Mouse (Mus musculus): ENCODE measurements at regions not wholly inside any gene's neighbourhood (a gene's known extent, or its start where the extent isn't known, plus 50 kb on each side); places are given as distances from the start of the nearest gene placed in this dataset.
A peak's percentile ranks its signal among the peaks of the same experiment; 100 is the strongest.

- DNase-seq (ENCODE audit: low read depth, low spot score) = no peak
These were observed 146.8 kb downstream of the Ktn1 start for GRCm38 (mm10) chr14:47795062-47795461.

DNA sequence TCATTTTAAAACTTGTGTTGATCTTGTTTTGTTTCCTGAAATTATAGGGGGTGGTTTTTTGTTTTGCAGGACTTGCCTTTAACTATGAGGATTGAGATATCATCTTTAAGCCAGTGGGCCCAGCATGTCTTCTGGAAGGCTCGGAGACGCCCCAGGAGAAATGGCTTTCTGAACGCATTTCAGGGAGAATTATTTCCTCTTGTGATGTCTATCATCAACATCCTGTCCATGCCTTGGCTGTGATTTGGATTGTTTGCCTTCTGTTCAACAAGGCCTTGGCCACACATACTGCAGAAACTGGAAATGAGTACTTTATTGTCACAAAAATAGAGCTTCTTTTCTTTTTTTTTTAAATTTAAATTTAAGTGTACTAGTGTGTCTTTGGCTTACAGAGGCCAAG is 150.0 kb downstream of the Ktn1 start:
- no peak for DNase-seq (ENCODE audit: low read depth, low spot score)

- DNase-seq (ENCODE audit: low read depth, low spot score) = no peak
These were observed 151.3 kb downstream of the Ktn1 start for GRCm38 (mm10) chr14:47799564-47799963.

- DNase-seq (ENCODE audit: low read depth, low spot score) = no peak
These were observed 157.0 kb downstream of the Ktn1 start for GRCm38 (mm10) chr14:47805202-47805601.

DNA sequence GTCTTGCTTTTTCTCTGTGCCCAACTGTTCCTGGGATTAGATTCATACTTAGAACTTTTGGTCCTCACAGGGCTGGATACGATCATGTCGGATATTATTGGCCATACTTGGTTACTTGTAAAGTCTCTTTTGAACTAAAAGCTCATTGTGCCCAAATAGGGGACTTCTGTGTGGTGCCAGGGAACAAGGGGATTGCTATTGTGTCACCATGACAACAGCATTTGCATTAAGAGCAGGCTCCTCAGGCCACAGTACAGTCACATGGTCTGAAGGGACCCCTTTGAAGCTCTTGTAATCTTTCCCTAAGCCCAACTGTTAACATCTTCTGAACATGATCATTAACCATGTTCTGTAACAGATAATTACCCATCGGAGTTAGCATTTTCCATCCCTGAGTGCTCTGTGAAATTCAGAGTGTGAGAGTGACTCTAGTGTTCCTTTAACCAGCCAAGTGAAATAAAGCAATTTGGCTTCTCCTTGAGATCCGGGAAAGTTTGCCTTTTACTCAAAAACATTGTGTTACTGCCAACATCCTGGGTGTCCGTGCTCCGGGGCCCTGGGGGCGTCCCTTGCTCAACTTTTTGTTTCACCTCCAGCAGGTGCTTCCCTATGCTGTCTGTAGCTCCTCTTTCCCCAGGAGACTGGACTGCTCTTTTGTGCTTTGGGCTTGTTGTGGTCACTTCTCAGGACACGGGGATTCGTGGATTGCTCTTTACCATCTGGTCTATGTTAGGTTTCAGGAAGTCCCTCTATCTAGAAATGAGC is 157.7 kb downstream of the Ktn1 start:
- no peak for DNase-seq (ENCODE audit: low read depth, low spot score)

DNA sequence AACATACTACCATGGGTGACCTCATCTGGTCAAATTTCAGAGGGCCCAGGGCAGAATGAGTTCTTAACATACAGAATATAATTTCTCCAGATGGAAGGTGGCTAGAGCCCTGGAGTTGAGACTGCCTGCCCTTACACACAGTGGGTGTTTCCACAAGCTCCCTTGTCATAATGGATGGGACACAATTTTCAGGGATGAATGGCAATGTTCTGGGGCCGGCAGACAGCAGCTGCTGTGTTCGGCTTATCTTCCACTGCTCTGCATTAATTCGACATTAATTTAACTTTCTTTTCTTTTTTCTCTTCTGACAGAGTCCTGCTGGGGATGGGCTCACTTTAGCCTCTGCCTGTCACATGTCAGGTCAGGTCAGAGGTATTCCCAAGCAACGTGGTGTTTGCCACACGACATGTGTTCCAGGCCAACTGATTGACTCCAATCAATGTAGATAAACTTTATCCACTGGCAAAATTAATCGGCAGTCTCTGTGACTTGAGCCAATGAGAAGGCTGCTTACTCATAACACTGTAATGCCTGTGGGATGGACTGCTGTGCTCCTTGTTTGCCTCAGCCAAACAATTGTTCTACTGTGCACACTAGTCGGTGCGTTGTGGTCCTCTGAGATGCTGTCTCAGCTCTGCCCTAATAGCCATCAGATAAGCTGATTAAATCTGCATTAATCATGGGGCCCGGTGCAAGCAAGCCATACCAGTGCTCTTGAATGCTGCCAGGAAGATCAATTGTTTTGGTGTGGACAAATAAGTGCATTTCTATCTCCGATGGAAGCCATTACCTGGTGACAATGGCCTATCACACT is 160.1 kb downstream of the Ktn1 start:
- DNase-seq (ENCODE audit: low read depth, low spot score) = no peak

GRCm38 (mm10) chr14:47818224-47818623 is 170.0 kb downstream of the Ktn1 start:
- no peak for DNase-seq (ENCODE audit: low read depth, low spot score)

GRCm38 (mm10) chr14:47818641-47819040 is 170.4 kb downstream of the Ktn1 start:
- DNase-seq (ENCODE audit: low read depth, low spot score) = no peak

DNA sequence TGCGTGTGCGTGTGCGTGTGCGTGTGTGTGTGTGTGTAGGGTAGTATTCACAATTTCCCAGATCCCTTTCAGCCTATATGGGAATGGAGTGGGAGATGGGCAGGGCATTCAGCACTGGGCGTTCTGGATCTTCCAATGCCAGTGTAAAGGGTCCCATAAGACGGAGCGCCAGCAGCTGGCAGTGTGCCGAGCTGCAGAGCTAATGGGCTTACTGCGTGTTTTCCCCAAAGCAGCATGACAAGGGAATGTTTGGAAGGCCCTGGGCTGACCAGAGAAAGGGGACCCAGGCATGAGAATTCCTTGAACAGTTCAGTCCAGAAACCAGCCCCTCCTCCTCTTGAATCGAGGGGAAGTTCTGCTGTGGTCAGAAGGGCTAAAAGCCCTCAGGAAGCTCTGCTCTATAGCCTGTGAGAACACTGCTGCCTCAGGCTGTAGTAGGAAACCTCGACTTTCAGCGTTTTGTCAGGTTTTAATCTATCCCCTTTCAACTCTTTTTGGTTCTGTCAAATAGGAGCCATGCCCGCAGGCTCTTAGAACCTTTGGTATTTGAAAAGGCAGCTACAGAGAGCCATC is 172.4 kb downstream of the Ktn1 start:
- DNase-seq (ENCODE audit: low read depth, low spot score) = no peak

DNA sequence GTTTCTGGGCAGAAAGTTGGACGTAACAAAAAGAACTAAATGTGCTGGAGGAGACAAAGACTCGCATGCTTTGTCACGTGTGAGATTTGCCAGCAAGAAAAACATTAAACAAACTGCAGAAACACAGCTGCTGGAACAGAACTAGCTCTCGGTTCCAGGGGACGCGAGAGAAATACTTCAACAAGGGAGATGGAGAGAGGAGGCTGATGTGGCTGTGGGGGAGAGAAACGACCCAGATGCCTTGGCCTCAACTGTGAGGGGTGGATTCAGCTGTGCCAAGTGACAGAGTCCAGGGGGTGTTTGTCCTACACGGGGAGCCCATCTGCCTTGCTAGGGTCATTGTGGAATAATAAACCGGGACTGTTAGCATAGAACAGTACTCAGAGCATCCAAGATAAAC is 174.9 kb downstream of the Ktn1 start:
- no peak for DNase-seq (ENCODE audit: low read depth, low spot score)

GRCm38 (mm10) chr14:47823696-47824095 is 175.4 kb downstream of the Ktn1 start:
- DNase-seq (ENCODE audit: low read depth, low spot score) = no peak

DNA sequence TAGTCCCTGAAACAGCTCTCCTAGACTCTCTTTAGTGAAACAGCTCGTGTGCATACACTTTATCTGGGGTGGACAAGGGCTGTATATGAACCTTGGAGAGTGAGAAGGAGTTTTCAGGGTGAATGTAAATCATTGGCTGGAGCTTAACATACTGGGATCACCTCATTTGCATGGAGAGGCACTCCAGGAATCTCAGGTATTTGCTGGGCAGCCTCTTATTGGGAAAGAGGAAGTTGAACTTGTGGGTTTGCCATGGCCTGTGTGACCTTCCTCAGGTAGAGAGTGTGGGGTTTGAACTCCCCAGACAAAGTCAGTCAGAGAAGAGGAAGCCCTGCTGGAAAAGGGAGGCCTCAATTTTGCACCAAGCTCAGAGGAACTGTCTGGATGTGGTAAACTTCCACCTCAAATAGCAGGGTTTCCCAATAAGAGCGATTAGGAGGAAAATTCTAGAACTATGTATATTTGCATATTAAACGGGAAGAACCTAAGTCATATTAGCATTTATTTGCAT is 177.3 kb downstream of the Ktn1 start:
- DNase-seq (ENCODE audit: low read depth, low spot score) = no peak

GRCm38 (mm10) chr14:47826545-47826944 is 178.3 kb downstream of the Ktn1 start:
- DNase-seq (ENCODE audit: low read depth, low spot score) = no peak

- peak; percentile 3 for DNase-seq (ENCODE audit: low read depth, low spot score)
These were observed 179.4 kb downstream of the Ktn1 start for GRCm38 (mm10) chr14:47827623-47828022.

DNA sequence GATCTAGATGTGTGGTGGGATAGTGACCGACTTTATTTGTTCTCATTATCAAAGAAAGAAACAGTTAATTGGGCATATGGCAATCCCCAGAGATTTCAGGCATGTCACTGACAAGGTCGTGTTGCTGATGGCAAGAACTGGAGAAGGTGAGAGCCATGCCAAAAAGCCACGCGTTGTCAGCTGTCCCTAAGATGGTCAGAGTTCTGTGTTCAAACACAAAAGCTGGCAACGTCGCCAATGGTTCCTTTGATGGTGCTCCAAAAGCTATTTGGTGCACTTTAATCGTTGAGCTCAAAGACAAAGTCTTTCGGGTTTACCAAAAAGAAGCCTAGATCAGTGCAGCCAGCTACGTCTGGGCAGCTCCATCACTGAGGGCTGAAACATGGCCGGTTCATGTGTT is 185.4 kb downstream of the Ktn1 start:
- DNase-seq (ENCODE audit: low read depth, low spot score) = no peak

- DNase-seq (ENCODE audit: low read depth, low spot score) = no peak
These were observed 187.2 kb downstream of the Ktn1 start for GRCm38 (mm10) chr14:47835408-47835807.

DNA sequence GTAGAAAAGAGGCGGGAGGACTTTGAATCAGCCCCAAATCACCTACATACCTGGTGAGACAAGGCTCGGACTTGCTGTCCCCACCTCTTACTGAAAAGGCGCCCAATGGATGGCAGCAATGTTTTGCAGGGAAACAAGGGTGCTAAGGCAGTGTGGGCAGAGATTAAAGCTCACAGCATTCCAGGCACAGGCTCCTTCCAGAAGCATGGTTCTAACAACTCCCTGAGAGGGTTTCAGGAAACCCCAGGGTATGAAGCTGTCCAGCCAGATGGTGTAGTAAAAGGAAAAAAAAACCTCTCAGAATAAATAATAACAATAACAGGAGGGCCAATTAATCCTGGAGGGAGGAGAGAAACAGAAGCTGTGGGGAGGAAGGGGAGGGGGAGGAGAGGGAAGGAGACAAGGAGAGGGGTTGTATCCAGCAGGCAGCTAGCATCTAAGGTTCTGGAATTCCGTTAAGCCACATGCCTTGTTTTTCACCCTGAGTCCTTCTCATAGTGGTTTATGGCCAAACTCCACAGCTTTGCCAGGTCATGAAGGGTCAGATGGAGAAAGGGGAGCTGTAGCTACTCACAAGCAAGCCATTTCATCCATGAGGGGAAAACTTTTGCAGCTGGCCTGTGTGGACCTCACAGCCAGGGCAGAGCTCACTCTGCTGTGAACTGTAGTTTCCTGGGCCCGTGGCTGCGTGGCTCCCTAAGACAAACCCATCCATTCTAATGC is 191.4 kb downstream of the Ktn1 start:
- DNase-seq (ENCODE audit: low read depth, low spot score) = no peak

GRCm38 (mm10) chr14:47844366-47844765 is 196.1 kb downstream of the Ktn1 start:
- DNase-seq (ENCODE audit: low read depth, low spot score) = no peak

GRCm38 (mm10) chr14:47848861-47849260 is 200.6 kb downstream of the Ktn1 start:
- DNase-seq (ENCODE audit: low read depth, low spot score) = no peak

GRCm38 (mm10) chr14:47856280-47856765 is 208.1 kb downstream of the Ktn1 start:
- DNase-seq (ENCODE audit: low read depth, low spot score) = no peak

DNA sequence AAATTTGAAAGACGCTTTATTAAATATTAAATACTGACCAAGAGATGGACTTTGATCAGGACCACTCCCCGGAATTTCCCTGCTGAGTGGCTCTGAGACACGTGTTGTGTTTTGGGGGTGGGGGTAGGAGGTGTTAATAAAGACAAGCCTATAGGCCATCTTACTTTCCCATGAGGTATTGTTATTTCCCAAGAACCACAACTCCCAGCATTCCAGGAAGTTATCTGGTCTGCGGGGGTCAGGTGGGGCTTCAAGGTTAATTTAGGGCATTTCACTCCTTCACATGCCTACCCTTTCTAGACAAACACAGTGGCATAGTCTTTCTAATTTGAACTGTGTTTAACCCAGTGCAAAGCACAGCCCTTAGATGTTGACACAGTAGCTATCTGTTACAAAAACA is 209.0 kb downstream of the Ktn1 start:
- DNase-seq (ENCODE audit: low read depth, low spot score) = no peak
